In genomic region chrX:152352553-152353153, GRCm38 (mm10) we compare ENCODE assay signal across 8 mouse cellular contexts. TPM values are rescaled to one million over a fixed set of nuclear protein-coding genes. Genes with fewer than 3 reads are reported as not detected.
DNase-seq lines count a peak whose midpoint lies in the region; ATAC-seq lines count a peak whose summit lies in the region.

No protein-coding gene starts in this region.

- H3K27me3 ChIP-seq in hindbrain, embryonic 15.5 days: peaks cover 32% of the 10 kb centered on the region
- H3K27me3 ChIP-seq in liver, embryonic 12.5 days (replicated peaks): peaks cover 11% of the 10 kb centered on the region; the same call in 1 of the 2 replicates

- no peak overlapping the region for H3K9ac ChIP-seq in hindbrain, embryonic 15.5 days
- H3K9ac ChIP-seq in liver, embryonic 12.5 days: no peak overlapping the region

- H3K4me1 ChIP-seq in hindbrain, embryonic 15.5 days (replicated peaks): no peaks in the 10 kb centered on the region
- H3K4me1 ChIP-seq in liver, embryonic 12.5 days: no peaks in the 10 kb centered on the region

- WGBS in hindbrain, embryonic 15.5 days: 28% methylated on average over 5 of the region's 5 CpGs
- 12% methylated on average over 5 of the region's 5 CpGs for WGBS in liver, embryonic 12.5 days (ENCODE audit: insufficient replicate concordance)

- intact Hi-C loops in left cerebral cortex, postnatal 36 days (cut with DNase I): loop anchor here (5.0 kb wide), 1 partner anchor 105 kb away; no protein-coding TSS in a partner anchor

- no peak overlapping the region for H3K4me3 ChIP-seq in hindbrain, embryonic 15.5 days
- no peak overlapping the region for H3K4me3 ChIP-seq in liver, embryonic 12.5 days

- peak; percentile 80 for ATAC-seq in hindbrain, embryonic 15.5 days (ENCODE audit: low FRiP score, low read depth)
- peak; percentile 68 for ATAC-seq in liver, embryonic 12.5 days

- no peak overlapping the region for H3K27ac ChIP-seq in hindbrain, embryonic 15.5 days (replicated peaks)
- H3K27ac ChIP-seq in liver, embryonic 12.5 days: no peak overlapping the region

- no peaks in the 10 kb centered on the region for H3K36me3 ChIP-seq in hindbrain, embryonic 15.5 days
- no peaks in the 10 kb centered on the region for H3K36me3 ChIP-seq in liver, embryonic 12.5 days

- H3K4me2 ChIP-seq in hindbrain, embryonic 15.5 days: no peak overlapping the region
- no peak overlapping the region for H3K4me2 ChIP-seq in liver, embryonic 12.5 days

- peak; percentile 18 for DNase-seq in adrenal gland, postnatal 10 days
- no peak for DNase-seq in adrenal gland, adult 18-20 months (ENCODE audit: low spot score in 2 of 2)
- peak; percentile 64 for DNase-seq in MEL-GATA-1-ER (ENCODE audit: extremely low read depth, low read depth)
- DNase-seq in embryo, embryonic 11.5 days (ENCODE audit: low read depth, low spot score): peak; percentile 47
- peak; percentile 79 for DNase-seq in naive thymus-derived CD4-positive, alpha-beta T cell, adult 2 months (ENCODE audit: low read depth)
- DNase-seq in left cerebral cortex, postnatal 36 days (ENCODE audit: low spot score in 2 of 2): no peak

- no peaks in the 10 kb centered on the region for H3K9me3 ChIP-seq in hindbrain, embryonic 15.5 days
- H3K9me3 ChIP-seq in liver, embryonic 12.5 days (replicated peaks): no peaks in the 10 kb centered on the region

RNA-seq across cellular contexts. Expression of gene Tspyl2, which starts 10.4 kb away (rescaled TPM):
- 10 to 100 TPM; 24.4 to 31.1 TPM for total RNA-seq in adrenal gland, postnatal 10 days (2021)
- total RNA-seq in adrenal gland, adult 18-20 months (2021): 10 to 100 TPM; 47.9 to 52.8 TPM
- polyA plus RNA-seq in hindbrain, embryonic 15.5 days (2015; fragmentation: Nextera tagmentation; extraction: Ambion mirVana): 53.1 and 63.9 TPM in 2 replicates
- polyA plus RNA-seq in liver, embryonic 12.5 days (2016; fragmentation: Nextera tagmentation; extraction: Ambion mirVana): 10.7 and 11.6 TPM in 2 replicates
- 10 to 100 TPM; 82.4 to 99.8 TPM for total RNA-seq in left cerebral cortex, postnatal 36 days (2021)

RNA-seq across cellular contexts. Expression of gene Gpr173, which starts 15.9 kb away (rescaled TPM):
- 1 to 10 TPM; 3.3 to 4.7 TPM for total RNA-seq in adrenal gland, postnatal 10 days (2021)
- total RNA-seq in adrenal gland, adult 18-20 months (2021): 1 to 10 TPM; 1.1 to 1.5 TPM
- polyA plus RNA-seq in hindbrain, embryonic 15.5 days (2015; fragmentation: Nextera tagmentation; extraction: Ambion mirVana): 10.3 and 10.5 TPM in 2 replicates
- polyA plus RNA-seq in liver, embryonic 12.5 days (2016; fragmentation: Nextera tagmentation; extraction: Ambion mirVana): 0.29 and 0.42 TPM in 2 replicates
- total RNA-seq in left cerebral cortex, postnatal 36 days (2021): 10 to 100 TPM; 15.8 to 17.5 TPM

RNA-seq across cellular contexts. Expression of gene Kantr, which starts 25.4 kb away (rescaled TPM):
- total RNA-seq in adrenal gland, postnatal 10 days (2021): 10 to 100 TPM in 1 of 2 experiments, 1 to 10 TPM in 1; 8.4 to 12.4 TPM
- total RNA-seq in adrenal gland, adult 18-20 months (2021): 1 to 10 TPM; 8.9 to 9.1 TPM
- polyA plus RNA-seq in hindbrain, embryonic 15.5 days (2015; fragmentation: Nextera tagmentation; extraction: Ambion mirVana): 30.3 and 32.9 TPM in 2 replicates
- 4.5 and 5.3 TPM in 2 replicates for polyA plus RNA-seq in liver, embryonic 12.5 days (2016; fragmentation: Nextera tagmentation; extraction: Ambion mirVana)
- total RNA-seq in left cerebral cortex, postnatal 36 days (2021): 10 to 100 TPM; 52.5 to 54.5 TPM

Comparison
In these comparisons a context has a peak if more than half of its experiments do, and no peak if none do; other contexts are left out.
1. DNase-seq: peak in adrenal gland, postnatal 10 days (single experiment), MEL-GATA-1-ER (single experiment), embryo, embryonic 11.5 days (single experiment) and naive thymus-derived CD4-positive, alpha-beta T cell, adult 2 months (single experiment); none in adrenal gland, adult 18-20 months (0 of 2) and left cerebral cortex, postnatal 36 days (0 of 2).